ENCODE assay signal across 8 mouse cellular contexts in the genomic region with DNA sequence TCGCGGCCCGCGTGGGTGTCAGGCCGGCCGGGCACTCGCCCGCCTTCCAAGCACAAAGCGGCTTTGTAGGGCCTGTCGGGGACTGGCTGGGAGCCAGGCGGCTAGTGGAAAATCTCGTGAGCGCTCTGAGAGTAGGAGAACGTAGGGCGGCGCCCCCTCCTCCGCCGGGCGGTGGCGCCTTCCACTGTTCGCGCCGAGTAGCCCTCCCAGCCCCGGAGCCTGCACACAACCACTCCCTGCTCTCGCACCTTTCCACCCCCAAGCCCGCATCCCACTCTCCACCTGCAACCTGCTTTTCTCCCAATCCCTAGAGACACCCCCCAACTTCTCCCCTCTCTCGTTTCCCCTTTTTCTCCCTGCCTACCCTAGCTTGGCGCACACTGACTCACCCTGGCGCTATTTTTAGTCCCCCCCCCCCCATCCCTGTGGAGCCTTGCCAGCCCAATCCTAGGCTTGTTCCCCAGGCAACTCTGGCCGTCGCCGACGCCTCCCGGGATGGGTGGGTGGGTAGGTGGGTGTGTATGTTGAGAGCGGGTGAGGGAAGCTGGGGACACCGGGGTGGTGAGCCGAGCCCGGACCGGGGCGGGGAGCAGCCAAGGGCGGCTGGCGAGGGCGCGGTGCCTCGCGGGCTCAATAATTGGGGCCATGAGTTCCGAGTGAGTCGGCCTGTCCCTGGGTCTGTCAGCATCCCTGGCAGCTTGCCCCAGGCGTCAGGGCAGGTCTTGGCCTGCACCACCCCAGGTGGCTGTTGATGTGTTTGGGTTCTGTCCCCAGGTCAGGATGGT. TPM values are rescaled to one million over a fixed set of nuclear protein-coding genes. Genes with fewer than 3 reads are reported as not detected.
DNase-seq lines count a peak whose midpoint lies in the region; ATAC-seq and TF ChIP-seq lines count a peak whose summit lies in the region.

No protein-coding gene starts in this region.

- peak overlapping the region; percentile 40 for H3K4me3 ChIP-seq in embryonic fibroblast, embryonic 13.5 days (ENCODE audit: insufficient read depth, low read length)
- peak overlapping the region; percentile 89 for H3K4me3 ChIP-seq in heart, embryonic 10.5 days
- H3K4me3 ChIP-seq in kidney, embryonic 15.5 days (replicated peaks) = peak overlapping the region; percentile 72

- TF ChIP-seq CTCF in embryonic fibroblast, embryonic 13.5 days (IDR thresholded peaks at IDR 0.05; ENCODE audit: borderline replicate concordance, insufficient read depth, low read length) = no peak

- no peaks in the 10 kb centered on the region for H3K9me3 ChIP-seq in heart, embryonic 10.5 days
- no peaks in the 10 kb centered on the region for H3K9me3 ChIP-seq in kidney, embryonic 15.5 days (replicated peaks)

- peak; percentile 54 for ATAC-seq in kidney, embryonic 15.5 days (replicated peaks; ENCODE audit: low FRiP score)

- peak; percentile 39; the same call in 1 of the 2 replicates for TF ChIP-seq POLR2A in embryonic fibroblast, embryonic 13.5 days (IDR thresholded peaks at IDR 0.05; ENCODE audit: low read depth, low read length)

- WGBS in heart, embryonic 10.5 days = under 1% methylated on average over 47 of the region's 49 CpGs
- under 1% methylated on average over 46 of the region's 49 CpGs for WGBS in kidney, embryonic 15.5 days

- peak overlapping the region; percentile 100 for H3K27ac ChIP-seq in embryonic fibroblast, embryonic 13.5 days (ENCODE audit: insufficient read depth, low read length)
- H3K27ac ChIP-seq in heart, embryonic 10.5 days = peak overlapping the region; percentile 98
- H3K27ac ChIP-seq in kidney, embryonic 15.5 days = peak overlapping the region; percentile 100

- H3K27me3 ChIP-seq in heart, embryonic 10.5 days (ENCODE audit: insufficient read depth, poor library complexity, severe bottlenecking) = no peaks in the 10 kb centered on the region
- no peaks in the 10 kb centered on the region for H3K27me3 ChIP-seq in kidney, embryonic 15.5 days

- H3K9ac ChIP-seq in kidney, embryonic 15.5 days = peak overlapping the region; percentile 53

- peaks cover 24% of the 10 kb centered on the region for H3K4me1 ChIP-seq in embryonic fibroblast, embryonic 13.5 days (ENCODE audit: control insufficient read depth, insufficient read depth, low read length)
- peaks cover 78% of the 10 kb centered on the region for H3K4me1 ChIP-seq in heart, embryonic 10.5 days
- H3K4me1 ChIP-seq in kidney, embryonic 15.5 days = peaks cover 80% of the 10 kb centered on the region

- H3K36me3 ChIP-seq in heart, embryonic 10.5 days = no peaks in the 10 kb centered on the region
- no peaks in the 10 kb centered on the region for H3K36me3 ChIP-seq in kidney, embryonic 15.5 days

- DNase-seq in 416B (ENCODE audit: low read depth) (peak; percentile 86), liver (peak; percentile 86)
- peak; percentile 62 to 66 for DNase-seq in adrenal gland, postnatal 4 days (ENCODE audit: low spot score in 2 of 2)
- peak; percentile 92 for DNase-seq in heart, embryonic 10.5 days (ENCODE audit: low spot score)
- DNase-seq in monocyte, adult 2 months (ENCODE audit: low read depth in 1 of 2, low spot score in 2 of 2) = peak; percentile 68 to 82
- DNase-seq in spleen, postnatal 36 days (ENCODE audit: low spot score in 2 of 2) = peak; percentile 84

- peak overlapping the region; percentile 90 for H3K4me2 ChIP-seq in kidney, embryonic 15.5 days

RNA-seq across cellular contexts. Expression of gene Cic, which starts 11.8 kb away (rescaled TPM):
- 100 to 1,000 TPM; 162 to 174 TPM for total RNA-seq in adrenal gland, postnatal 4 days (2021)
- polyA plus RNA-seq in embryonic fibroblast, embryonic 13.5 days (2011; ENCODE audit: insufficient read length, low read depth, missing spikeins) = 138 and 152 TPM in 2 replicates
- polyA plus RNA-seq in heart, embryonic 10.5 days (2016; fragmentation: Nextera tagmentation; extraction: Ambion mirVana) = 17.0 and 28.7 TPM in 2 replicates
- polyA plus RNA-seq in kidney, embryonic 15.5 days (2015; fragmentation: Nextera tagmentation; extraction: Ambion mirVana) = 28.2 and 32.4 TPM in 2 replicates

RNA-seq across cellular contexts. Expression of gene Pafah1b3, which starts 18.5 kb away (rescaled TPM):
- 10 to 100 TPM; 62.9 to 70.0 TPM for total RNA-seq in adrenal gland, postnatal 4 days (2021)
- 46.2 and 48.8 TPM in 2 replicates for polyA plus RNA-seq in embryonic fibroblast, embryonic 13.5 days (2011; ENCODE audit: insufficient read length, low read depth, missing spikeins)
- 147 and 189 TPM in 2 replicates for polyA plus RNA-seq in heart, embryonic 10.5 days (2016; fragmentation: Nextera tagmentation; extraction: Ambion mirVana)
- polyA plus RNA-seq in kidney, embryonic 15.5 days (2015; fragmentation: Nextera tagmentation; extraction: Ambion mirVana) = 181 and 191 TPM in 2 replicates

RNA-seq across cellular contexts. Expression of gene Prr19, which starts 21.9 kb away (rescaled TPM):
- total RNA-seq in adrenal gland, postnatal 4 days (2021) = not detected
- polyA plus RNA-seq in embryonic fibroblast, embryonic 13.5 days (2011; ENCODE audit: insufficient read length, low read depth, missing spikeins) = not detected in 2 replicates
- 0.26 and 0.65 TPM in 2 replicates for polyA plus RNA-seq in heart, embryonic 10.5 days (2016; fragmentation: Nextera tagmentation; extraction: Ambion mirVana)
- polyA plus RNA-seq in kidney, embryonic 15.5 days (2015; fragmentation: Nextera tagmentation; extraction: Ambion mirVana) = 0.90 and 1.0 TPM in 2 replicates

RNA-seq across cellular contexts. Expression of gene Tmem145, which starts 26.6 kb away (rescaled TPM):
- 1 to 10 TPM; 4.0 to 5.4 TPM for total RNA-seq in adrenal gland, postnatal 4 days (2021)
- not detected in 2 replicates for polyA plus RNA-seq in embryonic fibroblast, embryonic 13.5 days (2011; ENCODE audit: insufficient read length, low read depth, missing spikeins)
- 0.09 and 0.63 TPM in 2 replicates for polyA plus RNA-seq in heart, embryonic 10.5 days (2016; fragmentation: Nextera tagmentation; extraction: Ambion mirVana)
- 0.68 and 0.87 TPM in 2 replicates for polyA plus RNA-seq in kidney, embryonic 15.5 days (2015; fragmentation: Nextera tagmentation; extraction: Ambion mirVana)

RNA-seq across cellular contexts. Expression of gene Erf, which starts 28.7 kb away (rescaled TPM):
- 10 to 100 TPM; 47.5 to 50.4 TPM for total RNA-seq in adrenal gland, postnatal 4 days (2021)
- polyA plus RNA-seq in embryonic fibroblast, embryonic 13.5 days (2011; ENCODE audit: insufficient read length, low read depth, missing spikeins) = 64.5 and 70.9 TPM in 2 replicates
- 9.2 and 17.9 TPM in 2 replicates for polyA plus RNA-seq in heart, embryonic 10.5 days (2016; fragmentation: Nextera tagmentation; extraction: Ambion mirVana)
- polyA plus RNA-seq in kidney, embryonic 15.5 days (2015; fragmentation: Nextera tagmentation; extraction: Ambion mirVana) = 16.9 and 17.9 TPM in 2 replicates

Comparison
In these comparisons a context has a peak if more than half of its experiments do, and no peak if none do; other contexts are left out.
1. Peak in every context shown above with its lines: DNase-seq, ATAC-seq, H3K4me3 ChIP-seq and H3K27ac ChIP-seq.